Comparison of ENCODE assay signal across 8 mouse cellular contexts in the genomic region with DNA sequence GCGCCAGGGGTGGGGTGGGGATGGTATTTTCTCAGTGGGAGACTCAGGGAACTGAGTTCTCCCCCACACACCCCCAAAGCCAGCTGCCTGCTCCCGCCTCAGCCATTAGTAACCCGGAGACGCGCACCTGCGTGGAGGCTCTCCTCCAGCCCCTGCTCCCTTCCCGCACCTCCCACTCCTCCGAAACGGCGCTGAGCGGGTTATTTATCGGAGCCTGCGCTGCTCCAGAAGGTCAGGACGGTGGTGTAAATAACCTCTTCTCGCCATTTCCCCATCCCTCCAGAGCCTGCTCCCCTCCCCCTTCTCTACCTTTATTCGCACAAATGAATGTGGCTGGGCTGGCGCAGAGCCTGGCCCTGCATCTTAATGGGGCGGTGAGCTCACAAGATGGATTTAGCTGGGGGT. TPM values are rescaled to one million over a fixed set of nuclear protein-coding genes. Genes with fewer than 3 reads are reported as not detected.
DNase-seq lines count a peak whose midpoint lies in the region; ATAC-seq lines count a peak whose summit lies in the region.

No protein-coding gene starts in this region.

- DNase-seq in kidney, adult 9 months, result no peak
- DNase-seq in cerebellum, adult 11-12 months, result peak; percentile 54
- peak; percentile 70 for DNase-seq in left cerebral cortex, postnatal 4 days
- peak; percentile 79 to 83 for DNase-seq in right cerebral cortex, postnatal 10 days (ENCODE audit: low spot score in 2 of 2)
- DNase-seq in urinary bladder, adult 2 months (ENCODE audit: low spot score), result no peak
- no peak for DNase-seq in adrenal gland, postnatal 14 days

- H3K36me3 ChIP-seq in kidney, embryonic 15.5 days, result peaks cover 24% of the 10 kb centered on the region
- H3K36me3 ChIP-seq in forebrain, embryonic 13.5 days (ENCODE audit: poor library complexity, severe bottlenecking), result peaks cover 25% of the 10 kb centered on the region

- no peaks in the 10 kb centered on the region for H3K9me3 ChIP-seq in kidney, embryonic 15.5 days (replicated peaks)
- no peaks in the 10 kb centered on the region for H3K9me3 ChIP-seq in forebrain, embryonic 13.5 days (replicated peaks)

- peak overlapping the region; percentile 20 for H3K4me3 ChIP-seq in kidney, embryonic 15.5 days (replicated peaks)
- peak overlapping the region; percentile 29 for H3K4me3 ChIP-seq in forebrain, embryonic 13.5 days

- WGBS in kidney, embryonic 15.5 days, result 9% methylated on average over 18 of the region's 18 CpGs
- 2% methylated on average over 18 of the region's 18 CpGs for WGBS in forebrain, embryonic 13.5 days

- peak overlapping the region; percentile 98 for H3K27ac ChIP-seq in kidney, embryonic 15.5 days
- H3K27ac ChIP-seq in forebrain, embryonic 13.5 days, result peak overlapping the region; percentile 99

- H3K9ac ChIP-seq in kidney, embryonic 15.5 days, result peak overlapping the region; percentile 0; the same call in 1 of the 2 replicates
- H3K9ac ChIP-seq in forebrain, embryonic 13.5 days, result peak overlapping the region; percentile 60

- H3K4me1 ChIP-seq in kidney, embryonic 15.5 days, result peaks cover 97% of the 10 kb centered on the region
- peaks cover 97% of the 10 kb centered on the region for H3K4me1 ChIP-seq in forebrain, embryonic 13.5 days

- ATAC-seq in kidney, embryonic 15.5 days (replicated peaks; ENCODE audit: low FRiP score), result peak; percentile 10
- ATAC-seq in forebrain, embryonic 13.5 days, result peak; percentile 63

- no peaks in the 10 kb centered on the region for H3K27me3 ChIP-seq in kidney, embryonic 15.5 days
- H3K27me3 ChIP-seq in forebrain, embryonic 13.5 days, result no peaks in the 10 kb centered on the region

- intact Hi-C loops in left cerebral cortex, postnatal 4 days (cut with DNase I), result no loop called here

- H3K4me2 ChIP-seq in kidney, embryonic 15.5 days, result peak overlapping the region; percentile 49
- H3K4me2 ChIP-seq in forebrain, embryonic 13.5 days, result peak overlapping the region; percentile 63

RNA-seq across cellular contexts. Expression of gene Gpr84, which starts 10.3 kb away (rescaled TPM):
- polyA plus RNA-seq in kidney, embryonic 15.5 days (2015; fragmentation: Nextera tagmentation; extraction: Ambion mirVana), result 0.42 and 0.48 TPM in 2 replicates
- polyA plus RNA-seq in forebrain, embryonic 13.5 days (2015; fragmentation: Nextera tagmentation; extraction: Ambion mirVana), result 0.30 and 0.41 TPM in 2 replicates
- total RNA-seq in left cerebral cortex, postnatal 4 days (2021), result under 1 TPM; 0.44 to 0.46 TPM
- not detected in 2 replicates for polyA plus RNA-seq in urinary bladder, adult 2 months (2012; rRNA removed)
- total RNA-seq in adrenal gland, postnatal 14 days (2021), result not detected in 2 replicates

RNA-seq across cellular contexts. Expression of gene Copz1, which starts 27.6 kb away (rescaled TPM):
- polyA plus RNA-seq in kidney, embryonic 15.5 days (2015; fragmentation: Nextera tagmentation; extraction: Ambion mirVana), result 298 and 300 TPM in 2 replicates
- polyA plus RNA-seq in forebrain, embryonic 13.5 days (2015; fragmentation: Nextera tagmentation; extraction: Ambion mirVana), result 219 and 232 TPM in 2 replicates
- 100 to 1,000 TPM; 105 to 107 TPM for total RNA-seq in left cerebral cortex, postnatal 4 days (2021)
- 125 and 135 TPM in 2 replicates for polyA plus RNA-seq in urinary bladder, adult 2 months (2012; rRNA removed)
- total RNA-seq in adrenal gland, postnatal 14 days (2021), result 118 and 125 TPM in 2 replicates

RNA-seq across cellular contexts. Expression of gene Zfp385a, which starts 39.8 kb away (rescaled TPM):
- polyA plus RNA-seq in kidney, embryonic 15.5 days (2015; fragmentation: Nextera tagmentation; extraction: Ambion mirVana), result 12.5 and 14.4 TPM in 2 replicates
- polyA plus RNA-seq in forebrain, embryonic 13.5 days (2015; fragmentation: Nextera tagmentation; extraction: Ambion mirVana), result 11.3 and 12.0 TPM in 2 replicates
- total RNA-seq in left cerebral cortex, postnatal 4 days (2021), result 10 to 100 TPM; 47.8 to 52.7 TPM
- polyA plus RNA-seq in urinary bladder, adult 2 months (2012; rRNA removed), result 9.9 and 15.6 TPM in 2 replicates
- total RNA-seq in adrenal gland, postnatal 14 days (2021), result 18.7 and 19.9 TPM in 2 replicates

RNA-seq across cellular contexts. Expression of gene Nfe2, which starts 41.9 kb away (rescaled TPM):
- polyA plus RNA-seq in kidney, embryonic 15.5 days (2015; fragmentation: Nextera tagmentation; extraction: Ambion mirVana), result 5.1 and 6.2 TPM in 2 replicates
- polyA plus RNA-seq in forebrain, embryonic 13.5 days (2015; fragmentation: Nextera tagmentation; extraction: Ambion mirVana), result 0.57 and 1.6 TPM in 2 replicates
- total RNA-seq in left cerebral cortex, postnatal 4 days (2021), result not detected
- 0.28 and 0.34 TPM in 2 replicates for polyA plus RNA-seq in urinary bladder, adult 2 months (2012; rRNA removed)
- total RNA-seq in adrenal gland, postnatal 14 days (2021), result 1.0 and 4.7 TPM in 2 replicates

RNA-seq across cellular contexts. Expression of gene Hnrnpa1, which starts 59.8 kb away (rescaled TPM):
- 1,025 and 1,038 TPM in 2 replicates for polyA plus RNA-seq in kidney, embryonic 15.5 days (2015; fragmentation: Nextera tagmentation; extraction: Ambion mirVana)
- 1,312 and 1,385 TPM in 2 replicates for polyA plus RNA-seq in forebrain, embryonic 13.5 days (2015; fragmentation: Nextera tagmentation; extraction: Ambion mirVana)
- 100 to 1,000 TPM; 690 to 711 TPM for total RNA-seq in left cerebral cortex, postnatal 4 days (2021)
- 323 and 341 TPM in 2 replicates for polyA plus RNA-seq in urinary bladder, adult 2 months (2012; rRNA removed)
- total RNA-seq in adrenal gland, postnatal 14 days (2021), result 273 and 322 TPM in 2 replicates

Comparison
In these comparisons a context has a peak if more than half of its experiments do, and no peak if none do; other contexts are left out.
1. DNase-seq: peak in cerebellum, adult 11-12 months (single experiment), left cerebral cortex, postnatal 4 days (single experiment) and right cerebral cortex, postnatal 10 days (2 of 2); none in kidney, adult 9 months (single experiment), urinary bladder, adult 2 months (single experiment) and adrenal gland, postnatal 14 days (single experiment).